Mouse (Mus musculus) gastrocnemius, postnatal 14 days (tissue): ENCODE measurements around the gene Hemk1. TPM values are rescaled to one million over a fixed set of nuclear protein-coding genes. Genes with fewer than 3 reads are reported as not detected.

Experiments
- DNase-seq: peaks from one replicate; pipeline ENCODE4 v3.0.0; 2021; ENCODE audit warnings: mixed read lengths
- intact Hi-C: fragments of 180-260 bp; cut with DNase I; formaldehyde crosslinking; loops from one replicate; pipeline ENCODE4 v1.15.1; 2025; ENCODE audit warnings: low total_unique reads
- long read RNA-seq, 2 experiments: library from polyadenylated mRNA; stranded (forward); transcript quantifications; one replicate each; pipeline ENCODE4 v2.0.0; 2021
- total RNA-seq, 2 experiments: library from RNA; stranded (reverse); gene quantifications; 2 replicates each; pipeline ENCODE4 v1.2.3; 2021

Hemk1 gene
- 10 to 100 TPM; 12.0 to 13.2 TPM for total RNA-seq
- long read RNA-seq, experiment 1, transcript Hemk1-201 (11 exons, 2,192 nt), result major isoform, 13 of 26 reads
- long read RNA-seq, experiment 1, partial matches to known transcripts, result 3 of 26 reads
- long read RNA-seq, experiment 1, other reads (novel, unspliced or antisense), result 9 of 26 reads
- long read RNA-seq, experiment 2, transcript Hemk1-201 (11 exons, 2,192 nt), result major isoform, 8 of 20 reads
- long read RNA-seq, experiment 2, partial matches to known transcripts, result 7 of 20 reads
- long read RNA-seq, experiment 2, other reads (novel, unspliced or antisense), result 5 of 20 reads

GRCm38 (mm10) chr9:107338172-107338883, at the start of gene Hemk1:
Gene Hemk1 (minus strand): TSS chr9:107338350.
- DNase-seq, result peak; percentile 83
- intact Hi-C loops, result no loop called here

GRCm38 (mm10) chr9:107387708-107388107, 49.6 kb upstream of the Hemk1 start:
- intact Hi-C loops, result no loop called here

GRCm38 (mm10) chr9:107386722-107387121, 48.6 kb upstream of the Hemk1 start:
- intact Hi-C loops, result no loop called here
- no peak for DNase-seq

More at GRCm38 (mm10) chr9:107387708-107388107, 49.6 kb upstream of the Hemk1 start:
- no peak for DNase-seq

GRCm38 (mm10) chr9:107384396-107384795, 46.2 kb upstream of the Hemk1 start:
- no peak for DNase-seq
- intact Hi-C loops, result no loop called here

- intact Hi-C loops, result no loop called here
- peak; percentile 29 for DNase-seq
Observed at GRCm38 (mm10) chr9:107381723-107382122, 43.6 kb upstream of the Hemk1 start.

- intact Hi-C loops, result no loop called here
- DNase-seq, result no peak
Observed at GRCm38 (mm10) chr9:107377961-107378512, 39.9 kb upstream of the Hemk1 start.

- intact Hi-C loops, result no loop called here
Observed at GRCm38 (mm10) chr9:107375451-107375850, 37.3 kb upstream of the Hemk1 start.

GRCm38 (mm10) chr9:107374623-107375022, 36.5 kb upstream of the Hemk1 start:
- intact Hi-C loops, result no loop called here
- no peak for DNase-seq

More at GRCm38 (mm10) chr9:107375451-107375850, 37.3 kb upstream of the Hemk1 start:
- DNase-seq, result no peak

- no peak for DNase-seq
- intact Hi-C loops, result no loop called here
Observed at GRCm38 (mm10) chr9:107372441-107372840, 34.3 kb upstream of the Hemk1 start.

- intact Hi-C loops, result no loop called here
- no peak for DNase-seq
Observed at GRCm38 (mm10) chr9:107370106-107370463, 31.9 kb upstream of the Hemk1 start.

- no peak for DNase-seq
- intact Hi-C loops, result loop anchor here (5.0 kb wide), 1 partner anchor 93 kb away; no protein-coding TSS in a partner anchor
Observed at GRCm38 (mm10) chr9:107369270-107370105, 31.3 kb upstream of the Hemk1 start.

GRCm38 (mm10) chr9:107368302-107368701, 30.2 kb upstream of the Hemk1 start:
- no peak for DNase-seq
- intact Hi-C loops, result loop anchor here (5.0 kb wide), 1 partner anchor 94 kb away; no protein-coding TSS in a partner anchor

- DNase-seq, result peak; percentile 42
Observed at GRCm38 (mm10) chr9:107366644-107367043, 28.5 kb upstream of the Hemk1 start.

GRCm38 (mm10) chr9:107360989-107361388, 22.8 kb upstream of the Hemk1 start:
- intact Hi-C loops, result no loop called here
- DNase-seq, result no peak

More at GRCm38 (mm10) chr9:107366644-107367043, 28.5 kb upstream of the Hemk1 start:
- intact Hi-C loops, result loop anchor here (2.0 to 5.0 kb wide), 2 partner anchors 96 to 146 kb away; no protein-coding TSS in a partner anchor

- DNase-seq, result peak; percentile 76
- intact Hi-C loops, result loop anchor here (5.0 kb wide), 1 partner anchor 65 kb away; no protein-coding TSS in a partner anchor
Observed at GRCm38 (mm10) chr9:107357651-107358050, 19.5 kb upstream of the Hemk1 start.

GRCm38 (mm10) chr9:107355870-107356765, 18.0 kb upstream of the Hemk1 start:
- peak; percentile 58 for DNase-seq
- intact Hi-C loops, result loop anchor here (5.0 kb wide), 1 partner anchor 64 kb away; no protein-coding TSS in a partner anchor

GRCm38 (mm10) chr9:107354826-107355225, 16.7 kb upstream of the Hemk1 start:
- DNase-seq, result no peak
- intact Hi-C loops, result loop anchor here (5.0 kb wide), 1 partner anchor 63 kb away; no protein-coding TSS in a partner anchor

GRCm38 (mm10) chr9:107349321-107349720, 11.2 kb upstream of the Hemk1 start:
- no peak for DNase-seq
- intact Hi-C loops, result no loop called here
